Mouse (Mus musculus): ENCODE measurements around the gene Rab28.

Rab28 gene

DNA sequence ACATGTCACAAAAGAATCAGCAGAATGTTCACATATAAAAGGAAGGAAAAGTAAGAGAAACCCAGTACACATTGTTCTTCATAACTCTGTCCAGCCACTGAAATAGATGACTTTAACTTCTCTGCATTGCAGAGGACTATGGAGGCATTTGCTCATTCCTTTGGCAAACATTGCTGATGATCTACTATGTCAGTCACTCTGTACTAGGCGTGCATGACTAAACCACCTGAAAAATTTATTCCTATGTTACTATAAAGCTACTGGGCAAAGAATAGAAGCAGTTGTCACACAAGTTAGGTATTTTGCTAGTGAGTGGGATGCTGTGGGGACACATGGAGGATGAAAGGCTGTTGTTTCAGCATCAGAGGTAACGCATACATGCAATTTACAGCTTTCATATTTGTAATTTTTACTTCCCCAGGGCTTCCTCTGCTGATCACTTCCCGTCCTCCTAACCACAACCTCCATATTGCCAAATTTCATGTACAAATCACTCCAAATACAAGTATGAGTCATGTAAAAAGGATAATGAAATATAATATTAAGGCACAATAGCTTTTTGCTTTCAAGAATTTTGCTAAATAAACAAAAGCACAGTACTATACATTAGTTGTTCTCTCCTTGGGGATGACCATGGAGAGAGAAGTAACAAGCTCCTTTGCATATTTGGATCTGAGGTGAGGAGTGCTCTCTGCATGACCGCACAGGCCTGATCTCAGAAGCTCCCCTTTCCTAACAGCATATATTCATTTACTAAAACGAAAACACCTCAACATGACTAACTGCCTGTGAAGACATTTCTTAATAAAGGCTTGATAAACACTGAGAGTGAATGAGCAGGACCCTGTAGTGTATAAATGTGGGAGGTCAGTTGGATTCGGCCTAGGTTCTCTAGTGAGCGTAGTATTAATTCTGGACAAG, 80.5 kb downstream of the Rab28 start:
- no peak for DNase-seq (ENCODE audit: low spot score)

DNA sequence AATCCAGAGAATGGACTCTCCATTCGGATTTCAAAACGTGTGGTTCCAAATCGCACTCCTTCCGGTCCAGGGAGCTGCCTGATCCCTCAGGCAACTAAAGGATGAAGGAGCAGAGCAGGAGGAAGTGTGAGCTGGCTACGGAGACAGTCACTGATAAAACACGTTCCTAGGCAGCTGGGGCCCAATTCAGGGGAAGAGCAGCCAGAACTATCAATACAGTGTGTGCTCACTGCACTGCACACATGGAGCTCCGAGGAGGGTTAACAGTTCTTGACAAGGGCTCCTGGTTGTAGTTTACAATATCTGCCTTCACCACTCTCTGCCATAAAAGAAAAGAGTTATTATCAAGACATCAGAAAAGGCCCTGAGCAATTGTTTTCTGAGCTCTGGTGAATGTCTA, 82.4 kb downstream of the Rab28 start:
- DNase-seq (ENCODE audit: low spot score), result no peak

DNA sequence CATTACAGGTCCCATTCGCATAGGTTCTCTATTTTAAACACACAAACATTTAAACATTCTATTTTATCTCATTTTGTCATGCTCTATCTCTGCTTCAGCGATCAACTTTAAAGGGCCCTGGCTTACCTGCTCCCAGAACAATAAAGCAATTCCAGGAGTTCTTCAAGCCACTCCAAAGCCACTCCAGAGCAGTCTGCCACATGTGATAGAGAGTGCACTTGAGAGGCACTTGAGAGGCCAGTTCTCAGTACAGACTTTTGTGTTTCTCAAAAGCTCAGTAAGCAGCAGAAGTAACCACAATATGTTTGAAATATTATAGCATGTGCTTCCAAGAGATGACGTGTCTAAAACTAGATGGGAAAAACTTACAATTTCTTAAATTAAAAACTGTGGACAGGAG, 86.2 kb downstream of the Rab28 start:
- no peak for DNase-seq (ENCODE audit: low spot score)

DNA sequence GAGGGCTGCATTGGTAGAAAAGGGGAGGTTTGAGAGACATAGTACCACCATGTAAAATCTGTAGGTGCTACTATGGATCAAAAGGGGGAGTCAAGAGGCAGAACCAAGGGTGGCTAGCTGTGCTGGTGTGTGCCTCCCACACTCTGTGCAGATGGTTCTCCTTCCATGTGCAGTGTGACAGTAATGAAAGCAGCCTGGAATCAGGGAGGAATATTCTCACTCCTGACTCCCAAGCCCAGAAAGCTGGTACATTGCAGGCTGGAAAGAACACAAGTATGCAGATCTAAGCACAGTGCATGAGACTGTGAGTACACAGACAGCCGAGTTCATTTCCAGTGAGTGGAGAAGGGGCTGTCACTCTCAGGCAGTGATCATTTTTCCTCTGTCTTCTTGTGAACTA, 89.0 kb downstream of the Rab28 start:
- DNase-seq (ENCODE audit: low spot score), result no peak

DNA sequence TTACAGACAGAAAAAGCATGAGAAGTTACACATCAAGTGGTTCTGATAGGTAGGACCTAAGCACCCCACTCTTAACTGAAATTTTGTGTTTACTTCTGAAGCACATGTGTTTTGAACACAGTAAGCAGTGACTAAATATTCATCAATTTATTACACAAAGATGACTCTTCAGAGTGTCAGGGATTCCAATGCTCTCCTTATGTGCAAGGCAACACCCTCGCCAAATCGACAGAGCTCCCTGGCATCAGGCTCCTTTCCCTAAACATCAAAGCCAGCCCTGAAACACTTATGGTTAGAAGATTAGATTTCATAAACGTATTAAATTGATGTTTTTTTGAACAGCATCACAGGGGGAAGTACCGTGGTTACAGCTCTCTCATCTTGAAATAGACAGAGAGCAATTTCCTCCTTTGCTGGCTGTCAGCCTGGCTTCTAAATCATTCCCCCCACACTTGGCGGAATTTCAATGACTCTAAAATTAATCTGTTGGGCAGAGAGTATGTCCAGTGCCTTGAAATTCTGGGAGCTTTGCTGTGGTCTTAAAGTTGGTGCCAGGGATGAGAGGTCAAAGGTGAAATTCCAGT, 97.4 kb downstream of the Rab28 start:
- DNase-seq (ENCODE audit: low spot score), result no peak

DNA sequence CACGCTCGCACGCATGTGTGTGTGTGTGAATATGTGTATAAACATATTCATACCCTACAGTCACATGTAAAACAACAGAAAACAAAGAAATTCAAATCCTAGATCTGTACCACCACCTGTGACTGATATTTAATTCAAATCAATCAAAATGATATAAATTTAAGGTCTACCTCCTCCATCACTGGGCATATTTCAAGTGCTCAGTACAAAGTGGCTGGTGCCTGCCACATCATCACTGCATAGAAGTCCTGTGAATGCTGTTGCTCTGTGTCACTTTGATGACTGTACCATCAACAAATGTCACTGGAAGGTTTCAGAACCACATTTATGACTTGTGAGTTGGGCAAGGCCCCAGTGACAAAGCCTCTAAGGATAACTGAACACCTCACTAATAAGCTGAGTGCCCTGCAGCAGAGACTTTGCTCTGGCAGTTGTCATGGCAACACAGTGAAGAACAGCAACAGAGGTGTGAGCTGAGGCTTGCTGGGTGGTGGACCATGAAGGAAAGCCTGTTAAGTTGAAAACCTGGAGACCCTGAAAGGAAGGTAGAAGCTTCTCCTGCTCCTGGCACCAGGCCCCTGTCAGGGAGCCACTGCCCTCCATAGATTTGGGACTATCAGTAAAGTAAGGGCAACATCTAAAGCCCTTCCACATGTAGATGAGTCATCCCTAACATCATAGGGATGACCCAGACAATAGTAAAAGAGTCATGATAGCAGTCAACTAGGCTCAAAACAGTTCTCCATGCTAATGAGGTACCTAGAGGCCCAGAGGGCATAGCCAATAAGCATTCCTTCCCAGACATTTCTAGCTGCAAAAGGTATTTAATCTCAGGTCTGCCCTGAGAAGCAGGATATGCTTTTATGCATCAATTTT, 111.5 kb downstream of the Rab28 start:
- no peak for DNase-seq (ENCODE audit: low spot score)

DNA sequence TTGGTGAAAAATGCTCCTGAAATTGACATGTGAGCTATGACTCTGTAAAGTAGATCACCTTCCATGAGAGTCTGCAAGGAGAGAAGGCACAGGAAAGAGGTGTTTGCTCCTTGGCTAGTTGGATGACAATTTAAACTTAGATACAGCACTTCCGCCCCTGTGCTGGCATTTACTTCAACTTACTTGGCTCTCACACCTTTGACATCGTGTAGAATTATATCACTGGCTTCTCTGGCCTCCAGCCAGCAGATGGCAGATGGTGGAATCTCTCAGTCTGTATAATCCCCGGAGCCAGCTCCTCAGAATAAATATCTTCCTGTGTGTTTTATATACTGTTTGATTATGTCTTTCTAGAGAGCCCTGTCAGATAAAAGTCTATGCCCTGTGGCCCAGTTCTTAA, 112.8 kb downstream of the Rab28 start:
- no peak for DNase-seq (ENCODE audit: low spot score)

DNA sequence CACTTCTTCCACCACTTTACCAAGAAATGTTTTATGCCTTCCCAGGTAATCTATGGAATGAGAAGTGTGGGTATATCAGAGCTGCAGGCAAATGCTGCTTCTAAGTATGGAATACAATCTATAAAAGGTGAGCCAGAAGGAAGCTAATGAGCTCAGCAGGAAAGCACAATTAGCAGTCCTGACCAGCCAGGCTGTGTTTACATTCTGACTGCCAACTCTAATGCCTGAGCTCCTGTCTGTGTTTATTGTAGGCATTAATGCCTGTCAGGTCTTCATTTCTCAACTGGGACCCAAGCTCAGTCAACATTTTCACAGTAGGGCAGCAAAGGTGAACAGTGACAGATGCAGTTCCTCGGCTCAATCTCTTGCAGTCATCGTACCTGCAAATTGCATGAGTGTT, 129.9 kb downstream of the Rab28 start:
- DNase-seq (ENCODE audit: low spot score), result no peak
